12 mouse cellular contexts compared by ENCODE assay signal in genomic region chr10:126371881-126372280, GRCm38 (mm10).
"Had no signal": no experiment of that assay in that cellular context is flagged by ENCODE, and none has a peak within 500 bp of the region (broad histone marks: within the 10 kb centered on the region; RNA-seq: fewer than 3 reads in every experiment).

No protein-coding gene starts in this region.

- DNase-seq: lung, adult 18-20 months; lung, embryonic 14.5 days; lung, postnatal 10 days; lung, postnatal 36 days; retina, postnatal 1 day; right cerebral cortex, adult 18-20 months; right cerebral cortex, postnatal 25 days; right cerebral cortex, postnatal 4 days; spleen, adult 18-20 months; thymus, adult 18-20 months; thymus, postnatal 14 days; thymus, postnatal 36 days had no signal
